In genomic region chr5:112576361-112576992, GRCm38 (mm10) we compare ENCODE assay signal across 7 mouse cellular contexts. TPM values are rescaled to one million over a fixed set of nuclear protein-coding genes. Genes with fewer than 3 reads are reported as not detected.
DNase-seq lines count a peak whose midpoint lies in the region; ATAC-seq and TF ChIP-seq lines count a peak whose summit lies in the region.

No protein-coding gene starts in this region.

- no peak for TF ChIP-seq CTCF in layer of hippocampus, adult 2 months (conservative IDR thresholded peaks at IDR 0.05)

- peak overlapping the region; percentile 99 for H3K27ac ChIP-seq in layer of hippocampus, adult 2 months
- H3K27ac ChIP-seq in hindbrain, embryonic 12.5 days, result peak overlapping the region; percentile 76
- H3K27ac ChIP-seq in midbrain, embryonic 13.5 days, result peak overlapping the region; percentile 78

- DNase-seq in layer of hippocampus, adult 2 months (ENCODE audit: low spot score in 2 of 2), result peak in 1 of 2 experiments; percentile 44
- no peak for DNase-seq in layer of hippocampus, postnatal 36 days
- peak; percentile 86 to 92 for DNase-seq in cerebellum, postnatal 14 days
- no peak for DNase-seq in urinary bladder, postnatal 36 days (ENCODE audit: low spot score in 2 of 2)
- no peak for DNase-seq in kidney, postnatal 36 days

- 2% methylated on average over 48 of the region's 48 CpGs for WGBS in hindbrain, embryonic 12.5 days
- under 1% methylated on average over 47 of the region's 48 CpGs for WGBS in midbrain, embryonic 13.5 days

- peak overlapping the region; percentile 84 for H3K4me2 ChIP-seq in hindbrain, embryonic 12.5 days (replicated peaks)
- H3K4me2 ChIP-seq in midbrain, embryonic 13.5 days (replicated peaks), result peak overlapping the region; percentile 73

- H3K36me3 ChIP-seq in hindbrain, embryonic 12.5 days, result no peaks in the 10 kb centered on the region
- no peaks in the 10 kb centered on the region for H3K36me3 ChIP-seq in midbrain, embryonic 13.5 days

- H3K4me3 ChIP-seq in layer of hippocampus, adult 2 months, result peak overlapping the region; percentile 69
- peak overlapping the region; percentile 65 for H3K4me3 ChIP-seq in hindbrain, embryonic 12.5 days
- peak overlapping the region; percentile 69 for H3K4me3 ChIP-seq in midbrain, embryonic 13.5 days (replicated peaks)

- no peaks in the 10 kb centered on the region for H3K9me3 ChIP-seq in hindbrain, embryonic 12.5 days (replicated peaks)
- no peaks in the 10 kb centered on the region for H3K9me3 ChIP-seq in midbrain, embryonic 13.5 days

- H3K27me3 ChIP-seq in hindbrain, embryonic 12.5 days, result peaks cover 68% of the 10 kb centered on the region
- H3K27me3 ChIP-seq in midbrain, embryonic 13.5 days, result peaks cover 39% of the 10 kb centered on the region

- H3K9ac ChIP-seq in hindbrain, embryonic 12.5 days, result peak overlapping the region; percentile 78
- peak overlapping the region; percentile 90 for H3K9ac ChIP-seq in midbrain, embryonic 13.5 days (replicated peaks)

- H3K4me1 ChIP-seq in hindbrain, embryonic 12.5 days, result peaks cover 36% of the 10 kb centered on the region
- peaks cover 61% of the 10 kb centered on the region for H3K4me1 ChIP-seq in midbrain, embryonic 13.5 days (replicated peaks)

- ATAC-seq in hindbrain, embryonic 12.5 days (ENCODE audit: low FRiP score), result peak; percentile 29
- ATAC-seq in midbrain, embryonic 13.5 days, result peak; percentile 19; the same call in 1 of the 2 replicates

RNA-seq across cellular contexts. Expression of gene Sez6l, which starts 0.5 kb away (rescaled TPM):
- total RNA-seq in layer of hippocampus, adult 2 months (2021), result 100 to 1,000 TPM; 233 to 235 TPM
- total RNA-seq in layer of hippocampus, postnatal 36 days (2021), result 100 to 1,000 TPM; 224 to 226 TPM
- 16.0 and 16.4 TPM in 2 replicates for polyA plus RNA-seq in hindbrain, embryonic 12.5 days (2016; fragmentation: Nextera tagmentation; extraction: Ambion mirVana)
- polyA plus RNA-seq in midbrain, embryonic 13.5 days (2015; fragmentation: Nextera tagmentation; extraction: Ambion mirVana), result 41.6 and 42.0 TPM in 2 replicates

Comparison
In these comparisons a context has a peak if more than half of its experiments do, and no peak if none do; other contexts are left out.
1. DNase-seq: peak in cerebellum, postnatal 14 days (2 of 2); none in layer of hippocampus, postnatal 36 days (0 of 2), urinary bladder, postnatal 36 days (0 of 2) and kidney, postnatal 36 days (0 of 2).
2. Peak in every context shown above with its lines, with median percentiles within 50 percentile points of each other: H3K27ac ChIP-seq and H3K4me3 ChIP-seq.